Mouse (Mus musculus): Measurements from ENCODE around the gene Dyrk1a. TPM values are rescaled to one million over a fixed set of nuclear protein-coding genes. Genes with fewer than 3 reads are reported as not detected.
"Not testable (repeated sequence)": the region's sequence is repeated elsewhere in the genome, so short reads cannot be mapped to it uniquely, and the experiment has no call there.

Gene Dyrk1a
- polyA plus RNA-seq, 1 experiment, result 16.0 TPM

DNA sequence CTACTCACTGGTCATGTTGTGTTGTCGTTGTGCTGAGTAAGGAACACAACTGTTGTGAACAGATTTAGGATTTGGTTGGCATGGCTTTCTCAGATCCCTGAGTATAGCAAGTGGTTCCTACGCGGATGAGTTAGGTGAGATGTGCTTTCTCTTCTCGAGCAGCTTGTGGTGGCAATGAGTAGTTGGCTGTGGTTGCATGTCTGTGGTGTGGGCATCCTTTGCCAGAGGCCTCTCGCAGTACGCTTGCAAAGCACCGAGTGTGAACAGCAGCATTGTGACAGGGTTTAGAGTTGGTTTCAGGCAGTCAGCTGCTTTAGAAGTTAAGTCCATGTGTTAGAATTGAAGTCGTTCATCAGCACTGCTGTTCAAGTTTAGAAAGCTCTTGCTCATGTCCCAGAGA, 90.4 kb downstream of the Dyrk1a start:
- Histone ChIP-seq H3K27ac (replicated peaks; ENCODE audit: low read depth, low read length) (no peak overlapping the region), H3K4me1 (ENCODE audit: control insufficient read depth, insufficient read depth, insufficient read length, low read length) (peaks cover 15% of the 10 kb centered on the region), H3K4me3 (ENCODE audit: insufficient read depth, low read depth, low read length) (no peak overlapping the region)

DNA sequence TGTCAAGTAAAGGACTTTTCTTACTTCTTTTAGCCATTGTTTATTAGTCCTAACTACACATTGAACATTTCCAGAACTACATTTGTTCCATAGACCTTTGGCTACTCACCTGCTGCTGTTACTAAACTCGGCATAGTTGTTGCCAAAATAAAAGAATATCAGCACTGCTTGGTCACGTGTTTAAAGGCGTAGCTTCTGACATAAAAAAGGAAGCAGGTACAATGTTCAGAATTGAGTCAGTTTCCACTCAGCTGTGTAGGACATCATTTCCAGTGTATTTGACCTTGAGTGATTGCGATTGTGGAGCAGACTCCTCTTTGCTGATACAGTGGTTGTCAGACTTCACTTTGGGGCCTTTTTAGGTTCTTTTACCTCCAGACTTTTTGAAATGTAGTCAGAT, 97.7 kb downstream of the Dyrk1a start:
- Histone ChIP-seq H3K4me3 (ENCODE audit: insufficient read depth, low read depth, low read length) (no peak overlapping the region), H3K4me1 (ENCODE audit: control insufficient read depth, insufficient read depth, insufficient read length, low read length) (no peaks in the 10 kb centered on the region), H3K27ac (replicated peaks; ENCODE audit: low read depth, low read length) (no peak overlapping the region)

DNA sequence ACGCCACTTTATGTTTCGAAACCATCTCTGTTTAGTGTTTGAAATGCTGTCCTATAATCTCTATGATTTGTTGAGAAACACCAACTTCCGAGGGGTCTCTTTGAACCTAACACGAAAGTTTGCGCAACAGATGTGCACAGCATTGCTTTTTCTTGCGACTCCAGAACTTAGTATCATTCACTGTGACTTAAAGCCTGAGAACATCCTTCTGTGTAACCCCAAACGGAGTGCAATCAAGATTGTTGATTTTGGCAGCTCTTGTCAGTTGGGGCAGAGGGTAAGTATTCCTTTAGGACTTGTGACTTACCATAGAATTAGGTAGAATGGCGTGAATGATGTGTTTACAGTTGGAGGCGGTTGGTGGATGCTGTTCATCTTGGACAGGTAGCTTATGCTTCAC, 101.5 kb downstream of the Dyrk1a start:
- Histone ChIP-seq H3K4me1 (ENCODE audit: control insufficient read depth, insufficient read depth, insufficient read length, low read length) (no peaks in the 10 kb centered on the region), H3K4me3 (ENCODE audit: insufficient read depth, low read depth, low read length) (no peak overlapping the region), H3K27ac (replicated peaks; ENCODE audit: low read depth, low read length) (no peak overlapping the region)

DNA sequence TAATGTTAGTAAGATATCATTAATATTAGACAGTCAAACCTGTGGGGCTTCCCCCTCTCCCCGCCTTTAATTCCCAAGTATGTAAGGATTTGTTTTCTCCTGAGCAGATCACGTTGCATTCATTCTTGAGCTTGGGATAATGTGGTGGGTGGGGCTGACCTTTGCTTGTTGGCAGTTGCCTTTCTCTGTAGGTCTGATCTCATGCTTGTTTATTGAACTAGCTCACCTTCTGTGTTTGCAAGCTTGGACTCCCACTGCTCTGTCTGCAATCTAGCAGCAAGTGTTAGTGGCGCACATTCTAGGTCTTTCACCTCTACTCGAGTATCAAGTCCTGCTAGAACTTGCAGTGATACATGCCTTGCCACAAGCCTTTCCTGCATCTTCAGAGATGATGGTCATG, 111.1 kb downstream of the Dyrk1a start:
- Histone ChIP-seq H3K4me3 (ENCODE audit: insufficient read depth, low read depth, low read length) (no peak overlapping the region), H3K27ac (replicated peaks; ENCODE audit: low read depth, low read length) (no peak overlapping the region), H3K4me1 (ENCODE audit: control insufficient read depth, insufficient read depth, insufficient read length, low read length) (no peaks in the 10 kb centered on the region)

DNA sequence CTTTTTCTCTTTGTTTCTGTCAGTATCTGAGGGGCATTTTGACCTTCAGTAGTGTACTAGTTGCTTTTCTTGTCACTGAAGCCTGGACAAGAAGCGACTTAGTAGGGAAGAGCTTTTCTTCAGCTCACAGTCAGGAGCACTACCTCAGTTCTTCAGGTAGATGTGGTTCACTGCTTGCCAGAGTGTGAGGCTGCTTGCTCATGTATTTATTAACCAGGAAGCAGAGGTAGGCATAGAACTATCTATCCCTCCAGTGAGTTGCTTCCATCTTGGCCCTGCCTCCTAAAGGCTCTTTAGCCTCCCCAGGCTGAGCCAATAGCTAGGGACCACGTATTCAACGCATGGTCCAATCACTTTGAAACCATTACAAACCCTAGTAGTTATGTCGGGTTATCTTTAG, 112.0 kb downstream of the Dyrk1a start:
- no peak overlapping the region for H3K4me3 ChIP-seq (ENCODE audit: insufficient read depth, low read depth, low read length)
- no peaks in the 10 kb centered on the region for H3K4me1 ChIP-seq (ENCODE audit: control insufficient read depth, insufficient read depth, insufficient read length, low read length)
- H3K27ac ChIP-seq (replicated peaks; ENCODE audit: low read depth, low read length), result no peak overlapping the region

DNA sequence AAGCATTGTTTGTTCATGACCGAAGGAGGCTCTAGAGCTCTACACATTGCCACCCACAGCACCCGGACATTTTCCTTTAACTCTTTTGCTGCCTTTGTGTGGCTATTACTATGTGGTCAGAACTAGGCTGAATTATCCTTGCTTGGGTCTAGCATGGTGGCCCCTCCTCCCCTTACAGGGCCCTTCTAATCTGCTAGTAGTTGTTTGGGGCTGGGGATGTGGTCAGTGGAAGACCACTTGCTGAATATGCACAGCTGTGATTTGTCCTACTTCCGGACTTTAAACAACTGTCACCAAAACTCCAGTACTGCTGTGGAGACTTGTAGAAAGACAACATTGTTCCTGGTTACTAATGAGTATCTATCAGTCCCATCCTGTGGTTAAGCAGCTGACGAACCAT, 114.2 kb downstream of the Dyrk1a start:
- H3K27ac ChIP-seq (replicated peaks; ENCODE audit: low read depth, low read length), result no peak overlapping the region
- H3K4me1 ChIP-seq (ENCODE audit: control insufficient read depth, insufficient read depth, insufficient read length, low read length), result no peaks in the 10 kb centered on the region
- no peak overlapping the region for H3K4me3 ChIP-seq (ENCODE audit: insufficient read depth, low read depth, low read length)

DNA sequence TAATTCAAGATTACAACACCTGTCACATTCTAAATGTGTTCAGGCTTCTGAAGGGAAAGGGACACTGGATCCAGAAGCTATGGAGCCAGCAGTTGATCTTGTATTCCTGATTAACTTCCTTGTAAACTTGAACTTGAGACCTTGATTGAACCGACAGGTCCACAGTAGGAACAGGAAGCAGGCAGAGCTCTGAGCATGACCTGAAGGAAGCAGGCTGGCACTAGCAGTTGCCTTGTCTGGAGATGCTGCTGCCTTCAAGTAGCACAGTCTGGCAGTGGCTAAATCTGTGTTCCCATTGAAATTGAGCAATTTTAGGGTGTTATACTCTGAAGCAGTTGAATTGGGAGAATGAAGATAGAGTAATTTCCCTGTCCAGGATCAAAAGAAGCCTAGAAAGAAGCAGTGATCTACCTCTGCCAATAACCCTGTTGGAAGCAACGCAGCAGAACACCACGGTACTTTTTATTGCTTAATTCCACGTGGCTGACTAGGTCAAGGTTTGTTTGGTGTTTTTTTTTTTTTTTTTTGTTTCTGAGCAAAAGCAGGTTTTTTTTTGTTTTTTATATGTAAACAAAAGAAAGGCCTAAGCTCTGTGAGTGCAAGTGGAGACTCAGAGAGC, 124.0 kb downstream of the Dyrk1a start:
- Histone ChIP-seq H3K27ac (replicated peaks; ENCODE audit: low read depth, low read length) (no peak overlapping the region), H3K4me1 (ENCODE audit: control insufficient read depth, insufficient read depth, insufficient read length, low read length) (no peaks in the 10 kb centered on the region), H3K4me3 (ENCODE audit: insufficient read depth, low read depth, low read length) (no peak overlapping the region)

DNA sequence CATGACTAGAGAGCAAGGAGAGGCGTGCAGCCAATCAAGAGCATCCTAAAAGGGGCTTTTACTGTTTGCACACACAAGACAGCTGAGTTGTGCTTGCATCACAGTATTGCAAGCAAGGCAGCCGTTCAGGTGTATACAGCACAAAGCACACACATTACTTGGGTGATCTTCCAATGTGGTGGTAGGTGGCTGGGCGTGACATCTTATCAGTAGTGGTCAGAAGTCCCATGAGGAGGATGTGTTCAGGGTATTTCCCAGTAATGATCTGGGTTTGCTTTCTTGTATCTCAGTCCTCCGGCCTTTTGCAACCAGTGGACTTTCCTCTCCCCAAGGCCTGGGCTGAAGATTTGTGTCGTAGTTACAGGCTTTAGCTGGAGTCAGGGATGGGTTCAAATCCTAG, 127.7 kb downstream of the Dyrk1a start:
- Histone ChIP-seq H3K27ac (replicated peaks; ENCODE audit: low read depth, low read length) (no peak overlapping the region), H3K4me3 (ENCODE audit: insufficient read depth, low read depth, low read length) (no peak overlapping the region), H3K4me1 (ENCODE audit: control insufficient read depth, insufficient read depth, insufficient read length, low read length) (no peaks in the 10 kb centered on the region)

DNA sequence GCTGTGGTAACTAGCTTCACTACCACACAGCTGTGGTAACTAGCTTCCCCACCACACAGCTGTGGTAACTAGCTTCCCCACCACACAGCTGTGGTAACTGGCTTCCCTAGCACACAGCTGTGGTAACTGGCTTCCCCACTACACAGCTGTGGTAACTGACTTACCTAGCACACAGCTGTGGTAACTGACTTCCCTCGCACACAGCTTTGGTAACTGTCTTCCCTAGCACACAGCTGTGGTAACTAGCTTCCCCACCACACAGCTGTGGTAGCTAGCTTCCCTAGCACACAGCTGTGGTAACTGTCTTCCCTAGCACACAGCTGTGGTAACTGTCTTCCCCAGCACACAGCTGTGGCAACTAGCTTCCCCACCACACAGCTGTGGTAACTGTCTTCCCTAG, 128.4 kb downstream of the Dyrk1a start:
- H3K27ac ChIP-seq (replicated peaks; ENCODE audit: low read depth, low read length); H3K4me1 ChIP-seq (ENCODE audit: control insufficient read depth, insufficient read depth, insufficient read length, low read length); H3K4me3 ChIP-seq (ENCODE audit: insufficient read depth, low read depth, low read length): not testable (repeated sequence)

DNA sequence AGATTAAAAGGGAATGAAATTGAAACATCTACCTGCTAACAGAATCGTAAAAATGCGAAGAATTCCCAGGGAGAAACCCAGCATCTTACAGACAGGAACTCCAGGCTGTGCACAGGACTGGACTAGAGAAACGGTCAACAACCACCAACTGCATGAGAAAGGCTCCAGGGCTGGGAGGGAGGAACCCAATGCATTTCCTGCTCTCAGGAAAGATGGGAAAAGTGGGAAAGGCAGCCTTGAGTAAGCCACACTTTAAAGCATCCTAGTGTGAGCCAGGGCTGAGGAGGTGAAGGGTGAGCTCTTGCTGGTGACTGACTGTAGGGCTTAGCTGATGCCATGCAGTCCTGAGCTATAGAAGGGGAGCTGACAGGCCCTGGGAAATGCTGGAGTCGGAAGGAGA, 131.3 kb downstream of the Dyrk1a start:
- Histone ChIP-seq H3K4me3 (ENCODE audit: insufficient read depth, low read depth, low read length) (no peak overlapping the region), H3K4me1 (ENCODE audit: control insufficient read depth, insufficient read depth, insufficient read length, low read length) (no peaks in the 10 kb centered on the region), H3K27ac (replicated peaks; ENCODE audit: low read depth, low read length) (no peak overlapping the region)

DNA sequence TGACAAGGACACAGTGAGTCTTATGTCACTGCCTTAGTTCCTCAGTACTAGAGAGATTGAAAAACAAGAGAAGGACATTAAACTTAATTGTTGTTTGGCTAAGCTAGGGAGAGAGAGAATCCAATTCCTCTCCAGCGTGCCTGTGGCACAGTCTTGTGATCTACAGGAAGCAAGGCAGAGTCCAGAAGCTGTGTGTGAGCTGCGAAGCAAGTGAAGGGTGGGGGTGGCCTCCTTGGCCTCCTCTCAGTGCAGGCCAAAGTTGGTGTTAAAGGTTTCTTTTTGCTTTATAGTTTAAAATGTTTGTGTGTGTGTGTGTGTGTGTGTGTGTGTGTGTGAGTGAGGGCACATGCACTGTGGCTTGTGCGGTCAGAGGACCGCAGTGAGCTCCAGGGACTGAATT, 132.2 kb downstream of the Dyrk1a start:
- Histone ChIP-seq H3K27ac (replicated peaks; ENCODE audit: low read depth, low read length) (no peak overlapping the region), H3K4me3 (ENCODE audit: insufficient read depth, low read depth, low read length) (no peak overlapping the region), H3K4me1 (ENCODE audit: control insufficient read depth, insufficient read depth, insufficient read length, low read length) (no peaks in the 10 kb centered on the region)

DNA sequence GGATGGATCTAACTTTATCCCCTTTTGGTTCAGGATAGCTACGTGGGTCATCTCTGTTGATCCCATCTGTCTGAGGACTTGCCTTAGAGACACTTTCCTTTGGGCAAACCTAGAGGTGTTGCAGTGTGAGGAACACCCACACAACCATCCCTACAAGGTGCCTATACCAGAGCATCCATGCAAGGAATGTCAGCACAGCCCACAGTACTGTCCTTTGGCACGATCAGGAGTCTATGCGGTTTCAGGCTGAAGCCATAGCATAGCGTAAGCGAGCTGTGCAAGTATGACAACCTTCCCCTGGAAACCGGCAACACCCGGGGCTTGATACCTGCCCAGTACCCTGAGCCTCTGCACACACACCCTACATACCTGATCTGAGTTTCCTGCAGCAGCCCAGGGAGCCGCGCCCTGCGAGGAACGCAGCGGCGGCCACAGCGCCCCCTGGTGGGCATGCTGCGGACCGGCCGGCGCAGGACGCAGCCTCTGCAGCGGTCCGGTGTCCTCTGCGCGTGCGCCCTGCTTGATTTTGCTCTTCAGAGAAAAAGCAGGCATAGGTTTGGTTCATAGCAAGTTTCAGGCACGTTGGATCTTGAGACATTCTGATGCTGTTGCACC, 143.8 kb downstream of the Dyrk1a start:
- peak overlapping the region; percentile 30 for H3K4me3 ChIP-seq (ENCODE audit: insufficient read depth, low read depth, low read length)
- no peaks in the 10 kb centered on the region for H3K4me1 ChIP-seq (ENCODE audit: control insufficient read depth, insufficient read depth, insufficient read length, low read length)
- no peak overlapping the region for H3K27ac ChIP-seq (replicated peaks; ENCODE audit: low read depth, low read length)

DNA sequence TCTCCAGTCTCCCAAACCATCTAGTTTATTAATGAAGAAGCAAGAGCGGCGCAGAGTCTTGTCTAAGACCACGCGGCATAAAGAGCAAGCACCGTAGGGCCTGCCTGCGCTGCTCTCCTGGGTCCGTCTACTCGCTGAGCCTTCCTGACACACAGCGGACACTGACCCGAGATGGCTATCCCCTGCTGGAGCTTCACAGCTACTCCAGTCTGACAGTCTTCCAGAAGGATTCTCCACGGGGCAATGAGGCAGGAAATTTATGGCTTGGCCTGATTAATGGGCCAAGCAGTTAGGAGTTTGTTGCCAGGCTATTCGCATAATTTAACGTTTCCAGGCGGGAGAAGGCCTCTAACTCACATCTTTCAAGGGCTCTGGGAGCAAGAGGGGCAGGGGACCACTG, 144.7 kb downstream of the Dyrk1a start:
- no peaks in the 10 kb centered on the region for H3K4me1 ChIP-seq (ENCODE audit: control insufficient read depth, insufficient read depth, insufficient read length, low read length)
- H3K4me3 ChIP-seq (ENCODE audit: insufficient read depth, low read depth, low read length), result no peak overlapping the region
- no peak overlapping the region for H3K27ac ChIP-seq (replicated peaks; ENCODE audit: low read depth, low read length)

DNA sequence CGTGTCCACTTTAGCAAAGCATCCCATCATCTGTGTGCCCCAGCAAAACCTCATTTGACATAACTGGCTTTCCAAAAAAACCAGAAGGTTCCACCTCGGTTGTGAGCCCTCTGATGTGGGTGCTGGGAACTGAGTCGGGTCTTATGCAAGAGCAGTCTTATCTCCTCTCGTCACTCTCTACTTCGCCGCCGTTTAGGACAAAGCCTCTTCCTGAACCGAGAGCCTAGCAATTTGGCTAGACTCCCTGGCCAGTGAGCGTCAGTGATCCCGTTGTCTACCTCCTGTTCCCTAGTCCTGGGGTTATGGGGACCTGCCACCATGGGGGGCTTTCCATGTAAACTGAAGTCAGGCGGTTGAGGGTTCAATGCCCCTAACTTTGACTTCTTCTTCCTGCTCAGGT, 147.2 kb downstream of the Dyrk1a start:
- Histone ChIP-seq H3K4me3 (ENCODE audit: insufficient read depth, low read depth, low read length) (no peak overlapping the region), H3K27ac (replicated peaks; ENCODE audit: low read depth, low read length) (no peak overlapping the region), H3K4me1 (ENCODE audit: control insufficient read depth, insufficient read depth, insufficient read length, low read length) (no peaks in the 10 kb centered on the region)

DNA sequence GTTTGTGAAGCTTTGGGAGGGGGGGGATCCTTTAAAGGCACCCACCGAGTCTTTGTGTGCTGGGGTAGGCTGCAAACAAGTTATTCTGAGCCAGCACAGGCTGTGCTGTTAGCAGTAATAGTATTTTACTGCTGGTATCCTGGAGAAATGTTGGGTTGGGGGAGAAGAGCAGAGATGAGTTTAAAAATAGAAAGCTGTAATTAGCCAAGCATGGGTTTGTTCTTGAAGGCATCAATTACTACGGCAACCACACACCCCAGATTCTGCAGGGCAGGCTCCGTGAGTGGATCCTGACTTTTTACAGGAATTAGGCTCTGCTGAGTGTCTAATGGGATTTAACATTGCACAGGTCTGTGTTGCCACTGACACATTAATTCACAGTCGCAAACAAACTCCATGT, 149.1 kb downstream of the Dyrk1a start:
- H3K4me3 ChIP-seq (ENCODE audit: insufficient read depth, low read depth, low read length), result no peak overlapping the region
- H3K4me1 ChIP-seq (ENCODE audit: control insufficient read depth, insufficient read depth, insufficient read length, low read length), result no peaks in the 10 kb centered on the region
- no peak overlapping the region for H3K27ac ChIP-seq (replicated peaks; ENCODE audit: low read depth, low read length)

DNA sequence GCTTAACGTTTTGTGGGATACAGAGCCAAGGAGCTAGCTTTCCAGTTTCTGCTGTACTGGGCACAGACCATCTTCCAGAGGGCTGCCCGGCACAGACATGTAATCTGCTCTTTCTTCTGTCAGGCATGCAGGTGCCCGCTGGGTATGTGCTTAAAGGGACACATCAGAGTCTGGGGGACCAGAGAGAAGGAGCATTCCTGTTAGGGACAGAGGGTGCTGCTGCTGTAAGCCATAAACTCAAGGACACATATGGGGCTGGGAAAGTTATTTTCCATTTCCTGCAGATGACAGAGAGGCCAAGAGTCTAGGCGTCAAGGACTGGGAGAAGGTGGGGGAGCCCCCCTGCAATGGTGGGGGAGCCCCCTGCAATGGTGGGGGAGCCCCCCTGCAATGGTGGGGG, 149.7 kb downstream of the Dyrk1a start:
- no peaks in the 10 kb centered on the region for H3K4me1 ChIP-seq (ENCODE audit: control insufficient read depth, insufficient read depth, insufficient read length, low read length)
- H3K4me3 ChIP-seq (ENCODE audit: insufficient read depth, low read depth, low read length), result no peak overlapping the region
- H3K27ac ChIP-seq (replicated peaks; ENCODE audit: low read depth, low read length), result no peak overlapping the region

Measured in brown adipose tissue, adult 24 weeks (tissue).